Mouse (Mus musculus) left cerebral cortex, postnatal 4 days (tissue): ENCODE measurements around the gene Tspan7. TPM values are rescaled to one million over a fixed set of nuclear protein-coding genes. Genes with fewer than 3 reads are reported as not detected.

ENCODE experiments used
- DNase-seq: peaks from one replicate; pipeline ENCODE4 v3.0.0-alpha.2; 2022
- intact Hi-C: fragments of 180-260 bp; cut with DNase I; formaldehyde crosslinking; loops from one replicate; pipeline ENCODE4 v1.15.1; 2025
- total RNA-seq, 2 experiments: library from RNA; stranded (reverse); gene quantifications; 2 replicates each; pipeline ENCODE4 v1.2.3; 2021

The Tspan7 gene
- total RNA-seq, 2 experiments from 2014 or later, result 388 to 395 TPM

DNA sequence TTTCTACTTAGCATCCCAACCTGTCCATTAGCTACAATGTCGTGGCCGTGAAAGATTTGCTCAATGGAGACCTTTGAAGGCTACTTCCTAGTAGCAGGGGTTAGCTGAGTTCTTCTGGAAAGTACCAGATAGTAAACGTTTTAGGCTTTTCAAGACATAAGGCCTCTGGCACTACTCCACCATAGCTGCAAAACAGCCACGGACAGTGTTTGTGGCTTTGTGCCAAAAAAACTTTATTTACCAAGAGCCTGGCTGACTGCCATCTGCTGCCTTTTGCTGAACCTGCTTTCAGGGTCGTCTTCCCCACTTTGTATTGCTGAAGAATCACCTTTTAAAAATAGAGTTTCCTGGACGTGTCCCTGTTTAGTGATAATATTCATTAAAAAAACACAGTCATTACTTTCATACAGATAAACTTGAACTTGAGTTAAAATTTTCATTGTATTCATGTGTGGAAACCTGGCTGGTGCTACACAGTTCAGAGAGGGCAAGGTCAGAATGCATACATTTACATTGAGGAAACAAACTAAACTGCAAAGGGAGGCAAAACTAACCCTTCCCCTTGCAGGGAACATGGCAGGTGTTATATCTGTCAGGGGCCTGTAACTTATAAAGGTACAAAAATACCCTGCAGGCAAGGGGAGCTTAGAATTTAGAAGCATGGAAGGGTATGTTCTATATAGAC, 54.7 kb downstream of the Tspan7 start:
- no peak for DNase-seq
- intact Hi-C loops, result no loop called here

- intact Hi-C loops, result no loop called here
- DNase-seq, result no peak
These were observed 61.9 kb downstream of the Tspan7 start for GRCm38 (mm10) chrX:10546840-10547239.

- intact Hi-C loops, result no loop called here
- no peak for DNase-seq
These were observed 64.8 kb downstream of the Tspan7 start for GRCm38 (mm10) chrX:10549708-10550107.

DNA sequence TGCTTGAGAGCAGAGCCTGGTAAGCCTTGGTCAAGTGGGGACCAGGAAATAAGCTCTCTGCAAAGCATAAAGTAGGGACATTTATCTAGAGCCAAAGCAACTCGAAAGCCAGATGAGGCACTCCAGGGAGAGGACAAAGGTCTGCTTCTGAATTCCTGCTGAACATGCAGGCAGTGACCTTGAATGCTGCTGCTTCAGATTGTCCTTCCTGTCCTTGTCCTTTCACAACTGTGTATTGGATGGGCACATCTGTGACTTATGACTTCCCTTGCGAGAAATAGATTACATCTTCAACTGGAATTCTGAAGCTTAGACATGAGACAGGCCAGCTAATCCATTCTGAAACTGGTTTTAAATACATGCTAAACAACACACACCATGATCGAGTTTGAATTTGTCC, 71.9 kb downstream of the Tspan7 start:
- DNase-seq, result no peak
- intact Hi-C loops, result no loop called here

DNA sequence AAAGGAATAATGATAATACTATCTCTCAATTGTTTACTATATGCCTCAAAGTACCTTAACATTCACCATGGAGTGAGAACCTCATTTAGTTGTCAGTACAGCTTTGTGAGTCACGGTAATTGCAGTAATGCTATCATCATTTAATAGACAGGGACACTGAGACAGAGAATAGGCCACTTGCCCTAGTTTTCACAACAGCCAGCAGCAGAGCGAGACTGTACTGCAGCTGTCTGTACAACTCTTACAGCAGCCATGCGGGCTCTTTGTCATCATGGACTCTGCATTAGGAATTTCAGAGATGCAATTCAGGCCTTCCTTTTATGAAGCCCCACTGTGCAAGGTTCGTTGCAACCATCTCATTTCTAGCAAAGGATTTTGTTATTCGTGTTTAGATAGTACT, 72.6 kb downstream of the Tspan7 start:
- DNase-seq, result no peak
- intact Hi-C loops, result no loop called here

DNA sequence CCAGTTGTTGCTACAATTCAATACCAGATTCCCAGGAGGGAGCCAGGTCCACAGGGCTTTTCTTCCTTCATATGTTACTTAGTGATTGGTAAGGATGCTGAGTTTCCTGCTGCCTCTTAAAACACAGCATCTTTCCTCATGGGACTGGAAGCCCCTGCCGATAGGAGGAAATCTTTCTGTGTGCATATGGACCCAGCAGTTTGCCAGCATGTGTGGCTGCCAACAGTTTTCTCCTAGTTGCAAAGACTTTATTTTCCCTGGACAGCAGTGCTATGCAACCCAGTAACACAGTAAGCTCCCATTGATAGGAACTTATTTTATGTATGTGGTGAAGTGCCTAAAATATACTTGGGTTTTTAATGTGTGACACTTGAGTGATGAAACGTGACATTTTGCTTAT, 73.7 kb downstream of the Tspan7 start:
- intact Hi-C loops, result no loop called here
- no peak for DNase-seq

GRCm38 (mm10) chrX:10565811-10566210, 80.9 kb downstream of the Tspan7 start:
- no peak for DNase-seq
- intact Hi-C loops, result no loop called here

GRCm38 (mm10) chrX:10574523-10574922, 89.6 kb downstream of the Tspan7 start:
- intact Hi-C loops, result no loop called here
- peak; percentile 55 for DNase-seq

DNA sequence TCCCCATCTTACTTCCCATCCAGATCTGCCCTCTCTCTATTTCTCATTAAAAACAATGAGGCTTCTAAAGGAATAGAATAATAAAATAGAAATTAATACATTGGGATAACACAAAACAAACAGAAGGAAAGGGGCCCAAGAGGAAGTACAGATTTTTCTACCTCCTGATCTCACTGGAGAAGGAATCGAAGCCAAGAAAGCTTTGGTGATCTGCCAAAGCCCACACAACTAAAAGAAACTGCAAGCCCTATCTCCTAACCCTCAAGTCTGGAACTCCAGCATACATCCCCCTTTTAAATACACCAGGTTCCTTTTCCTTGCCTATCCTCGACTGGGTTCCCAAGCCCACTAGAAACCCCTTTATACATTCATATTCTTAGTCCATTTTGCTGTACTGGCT, 90.4 kb downstream of the Tspan7 start:
- intact Hi-C loops, result no loop called here

GRCm38 (mm10) chrX:10576349-10576748, 91.4 kb downstream of the Tspan7 start:
- no peak for DNase-seq
- intact Hi-C loops, result no loop called here

More for the DNA sequence above, 90.4 kb downstream of the Tspan7 start:
- peak; percentile 17 for DNase-seq

GRCm38 (mm10) chrX:10577356-10577755, 92.4 kb downstream of the Tspan7 start:
- intact Hi-C loops, result no loop called here
- DNase-seq, result no peak

GRCm38 (mm10) chrX:10582731-10583130, 97.8 kb downstream of the Tspan7 start:
- DNase-seq, result no peak
- intact Hi-C loops, result no loop called here

- no peak for DNase-seq
- intact Hi-C loops, result no loop called here
These were observed 107.3 kb downstream of the Tspan7 start for GRCm38 (mm10) chrX:10592244-10592643.

GRCm38 (mm10) chrX:10593561-10593960, 108.6 kb downstream of the Tspan7 start:
- intact Hi-C loops, result no loop called here
- DNase-seq, result no peak

DNA sequence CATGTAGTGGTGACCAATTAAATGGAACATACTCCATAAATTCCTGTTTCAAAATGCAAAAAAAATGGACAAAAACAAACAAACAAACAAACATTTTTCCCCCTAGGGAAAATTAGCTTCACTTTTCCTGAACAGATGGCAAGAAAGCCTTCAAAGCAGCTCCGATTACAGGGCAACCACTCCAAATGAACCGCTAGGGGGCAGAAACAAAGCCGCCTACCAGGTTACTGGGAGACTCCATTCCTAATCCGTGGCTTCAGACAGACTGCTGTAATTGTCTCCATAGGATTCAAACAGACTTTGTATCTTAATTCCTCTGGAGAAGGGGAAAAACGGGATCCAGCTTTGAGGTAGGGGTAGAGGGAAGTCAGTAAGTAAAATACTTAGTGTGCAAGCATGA, 132.2 kb downstream of the Tspan7 start:
- intact Hi-C loops, result no loop called here
- DNase-seq, result peak; percentile 19

DNA sequence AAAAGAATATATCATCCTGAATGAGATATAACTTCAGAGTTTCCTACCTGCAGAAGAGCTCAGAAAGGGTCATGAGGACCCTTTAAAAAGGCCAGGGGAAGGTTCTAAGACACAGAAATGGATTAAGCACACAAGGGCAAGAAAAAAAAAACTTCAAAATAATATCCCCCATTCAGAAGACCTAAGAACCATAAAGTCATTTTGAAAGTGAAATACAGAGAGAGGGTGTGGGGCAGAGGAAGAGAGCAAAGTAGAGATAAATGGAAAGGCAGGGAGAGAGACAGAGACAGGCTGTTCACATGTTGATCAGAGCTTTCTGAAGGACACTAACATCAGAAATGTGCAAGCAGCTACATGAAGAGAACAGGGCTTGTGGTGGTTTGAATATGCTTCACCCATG, 156.1 kb downstream of the Tspan7 start:
- no peak for DNase-seq
- intact Hi-C loops, result no loop called here

Other genes starting within 250 kb of the Tspan7 start
- not detected for gene Otc, start 232.9 kb upstream of the Tspan7 start, total RNA-seq
- gene Mid1ip1, start 229.9 kb downstream of the Tspan7 start, total RNA-seq, result 10 to 100 TPM; 74.2 to 80.6 TPM